Mouse (Mus musculus) monocyte, adult 5-6 weeks (primary cell): ENCODE data around the gene Snx32. TPM values are rescaled to one million over a fixed set of nuclear protein-coding genes. Genes with fewer than 3 reads are reported as not detected.

Source experiments
- ATAC-seq: fragments of 153-309, 156-312 bp; replicated peaks from 2 replicates; pipeline ENCODE4 v1.8.0; 2017; ENCODE audit warnings: mild to moderate bottlenecking; ENCODE audit not compliant: low TSS enrichment, insufficient number of reproducible peaks, severe bottlenecking, poor library complexity, low FRiP score
- total RNA-seq: library from RNA; stranded (forward); fragments of 200-1000, 200-491, 200-594 nt; gene quantifications from 3 replicates; pipeline ENCODE4 v1.2.3, GENCODE M21; 2017

Gene Snx32
- total RNA-seq, result 2.4 to 6.9 TPM (median 4.7 TPM) in 3 replicates

DNA sequence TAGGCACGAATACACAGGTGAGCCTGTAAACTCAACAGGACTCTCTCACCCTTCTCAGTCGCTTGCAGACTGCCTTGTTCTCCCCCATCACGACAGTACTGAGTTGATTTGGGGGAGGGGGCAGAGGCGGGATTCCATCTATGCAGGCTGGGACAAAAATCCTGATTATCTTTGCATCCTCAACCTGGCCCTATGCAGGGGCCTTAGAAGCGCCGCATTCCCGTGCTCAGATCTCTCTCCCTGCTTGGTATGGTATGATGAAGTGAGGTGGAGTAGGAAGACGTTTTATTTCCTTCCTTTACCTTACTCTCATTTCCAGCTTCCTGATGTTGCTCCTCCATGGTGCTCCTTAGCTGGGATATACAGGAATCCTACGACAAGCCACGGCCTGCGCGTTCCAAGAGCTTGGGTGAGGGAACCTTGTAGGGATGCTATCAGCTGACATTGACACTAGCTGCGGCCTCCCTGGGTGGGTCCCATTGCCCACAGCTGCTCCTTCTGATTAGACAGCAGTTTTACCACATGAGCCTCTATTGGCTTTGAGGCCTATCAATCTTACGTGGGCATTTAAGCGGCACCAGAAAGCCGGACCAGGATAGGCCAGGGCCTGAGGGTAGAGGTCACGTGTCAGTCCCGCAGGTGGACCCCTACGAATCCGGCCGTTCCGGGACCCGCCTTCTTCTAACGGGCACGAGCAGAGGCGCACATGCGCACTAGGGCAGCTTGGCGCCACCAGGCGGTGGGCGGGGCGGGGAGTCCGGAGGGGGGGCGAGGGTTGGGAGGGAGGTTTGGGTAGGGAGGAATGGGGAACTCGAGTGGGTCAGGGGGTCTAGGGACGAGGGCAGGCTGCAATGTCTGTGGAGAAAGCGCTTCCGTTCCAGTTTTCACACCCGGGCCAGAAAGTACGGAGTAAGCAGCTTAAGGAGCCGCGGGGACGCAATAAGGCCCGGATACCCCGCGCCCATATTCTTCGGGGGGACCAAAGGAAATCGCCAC, at the start of gene Snx32:
Gene Snx32 (minus strand): TSS at position 508 of the 996 bp plus-strand sequence.
- peak; percentile 95 for ATAC-seq

GRCm38 (mm10) chr19:5559631-5560456, 49.5 kb upstream of the Snx32 start:
- no peak for ATAC-seq

DNA sequence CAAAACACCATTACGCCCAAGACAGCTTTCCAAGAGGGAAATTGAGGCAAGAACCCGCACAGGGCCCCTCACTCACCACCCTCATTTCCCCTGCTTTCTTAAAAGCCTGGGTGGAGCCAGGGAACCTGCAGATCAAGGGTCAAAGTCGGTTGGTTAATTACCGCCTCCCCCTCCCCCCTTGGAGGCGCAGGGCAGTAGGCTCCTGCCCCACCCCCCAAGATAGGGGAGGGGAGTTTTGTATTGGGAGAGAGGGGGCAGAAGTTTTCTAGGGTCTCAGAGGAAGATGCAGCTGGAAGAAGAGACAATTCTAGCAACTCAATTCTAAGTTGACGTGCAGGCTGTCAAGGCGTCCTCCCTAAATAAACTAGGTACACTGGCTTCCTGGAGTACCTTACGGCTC, 48.9 kb upstream of the Snx32 start:
- no peak for ATAC-seq

DNA sequence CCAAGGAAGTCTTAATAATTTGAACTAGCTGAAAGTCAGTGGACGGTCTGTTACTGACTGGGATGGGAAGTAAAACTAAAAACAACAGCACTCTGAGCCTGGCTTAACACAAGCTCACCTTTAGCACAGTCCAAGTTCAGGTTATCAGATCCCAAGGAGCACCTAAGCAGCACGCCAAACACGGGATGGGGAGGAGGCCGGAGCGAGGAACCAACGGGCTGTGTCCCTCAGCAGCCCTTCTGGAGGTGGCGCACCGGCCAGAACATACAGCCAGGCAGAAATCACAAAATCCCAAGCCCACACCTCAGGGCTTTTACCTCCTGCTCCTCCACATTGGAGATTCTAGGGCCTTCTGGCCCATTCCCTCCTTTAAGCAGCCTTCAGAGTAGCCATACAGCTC, 48.4 kb upstream of the Snx32 start:
- ATAC-seq, result no peak

DNA sequence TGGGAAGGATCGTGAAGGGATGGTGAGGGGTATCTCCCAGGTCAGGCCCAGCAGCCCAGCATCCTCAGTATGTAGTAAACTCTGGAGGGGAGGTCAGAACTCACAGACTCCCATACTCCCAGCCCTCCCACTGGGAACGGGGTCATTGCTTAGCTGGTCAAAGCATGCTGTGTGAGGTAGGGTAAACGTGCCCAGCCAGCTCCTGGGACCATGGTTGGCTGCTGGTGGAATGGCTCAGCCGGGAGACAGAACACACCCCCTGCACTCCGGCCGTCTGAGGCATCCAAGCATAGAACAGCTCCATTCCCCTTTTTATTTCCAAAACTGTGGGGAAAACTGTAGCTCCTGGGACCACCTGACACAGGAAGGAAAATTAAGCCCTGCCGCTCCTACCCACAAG, 47.8 kb upstream of the Snx32 start:
- ATAC-seq, result no peak

DNA sequence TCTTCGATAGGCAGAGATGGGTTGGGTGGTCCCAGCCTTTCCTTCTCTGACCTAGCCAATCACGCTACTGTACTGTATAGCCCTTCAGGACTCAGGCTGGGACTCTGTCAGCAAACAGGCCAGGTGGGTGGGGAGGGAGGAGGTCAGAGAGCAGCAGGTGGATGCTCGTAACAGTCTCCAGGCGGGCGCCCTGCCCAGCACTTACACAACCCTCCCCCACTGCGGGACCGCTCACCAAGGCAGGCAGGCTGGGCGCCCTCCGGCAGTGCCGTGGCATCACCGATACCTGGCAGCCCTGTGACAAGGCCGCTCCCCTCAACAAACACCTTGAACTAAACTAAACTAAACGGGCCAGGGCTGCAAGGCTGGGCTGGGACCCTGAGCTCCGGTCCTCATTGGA, 43.9 kb upstream of the Snx32 start:
- ATAC-seq, result no peak

GRCm38 (mm10) chr19:5553802-5554201, 43.5 kb upstream of the Snx32 start:
- ATAC-seq, result no peak

- ATAC-seq, result no peak
These were observed 37.2 kb upstream of the Snx32 start for GRCm38 (mm10) chr19:5547471-5548056.

DNA sequence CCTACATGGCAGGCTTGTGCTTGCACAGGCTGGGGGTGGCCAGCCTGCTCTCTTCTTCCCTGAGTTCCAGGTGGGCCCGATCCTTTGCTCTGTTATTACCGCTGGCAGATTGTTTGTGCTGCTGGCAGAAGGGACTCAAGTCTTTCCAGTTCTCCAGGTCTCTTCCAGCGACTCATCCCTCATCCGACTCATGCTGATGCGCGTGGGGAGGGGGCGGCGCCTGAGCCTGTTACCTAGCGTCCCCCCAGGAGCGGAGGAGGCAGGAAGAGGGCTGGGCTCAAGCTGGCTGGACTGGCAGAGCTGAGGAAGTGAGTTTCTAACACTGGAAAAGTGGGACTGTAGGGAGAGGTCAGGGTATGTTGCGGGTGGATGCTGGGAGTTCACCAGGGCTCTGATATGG, 33.7 kb upstream of the Snx32 start:
- ATAC-seq, result no peak

- no peak for ATAC-seq
These were observed 33.0 kb upstream of the Snx32 start for GRCm38 (mm10) chr19:5543362-5543761.

DNA sequence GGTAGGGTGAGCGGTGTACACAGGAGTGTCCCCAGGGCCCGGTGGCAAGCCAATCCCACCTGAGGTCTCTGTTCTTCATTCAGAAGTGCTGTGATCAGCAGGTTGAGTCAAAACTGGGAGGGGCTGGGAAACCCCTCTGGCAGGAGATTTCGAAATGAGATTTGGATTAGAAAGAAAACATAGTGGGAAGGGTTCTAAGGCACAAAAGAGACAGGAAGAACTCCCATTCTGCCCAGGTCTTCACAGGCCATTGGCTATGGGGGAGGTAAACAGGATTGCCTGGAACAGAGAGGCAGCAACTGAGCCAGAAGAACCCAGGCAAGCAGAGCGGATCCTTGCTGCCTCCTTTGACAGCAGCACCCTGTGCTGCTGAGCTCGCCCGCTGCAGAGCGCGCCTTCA, 28.4 kb upstream of the Snx32 start:
- ATAC-seq, result no peak

DNA sequence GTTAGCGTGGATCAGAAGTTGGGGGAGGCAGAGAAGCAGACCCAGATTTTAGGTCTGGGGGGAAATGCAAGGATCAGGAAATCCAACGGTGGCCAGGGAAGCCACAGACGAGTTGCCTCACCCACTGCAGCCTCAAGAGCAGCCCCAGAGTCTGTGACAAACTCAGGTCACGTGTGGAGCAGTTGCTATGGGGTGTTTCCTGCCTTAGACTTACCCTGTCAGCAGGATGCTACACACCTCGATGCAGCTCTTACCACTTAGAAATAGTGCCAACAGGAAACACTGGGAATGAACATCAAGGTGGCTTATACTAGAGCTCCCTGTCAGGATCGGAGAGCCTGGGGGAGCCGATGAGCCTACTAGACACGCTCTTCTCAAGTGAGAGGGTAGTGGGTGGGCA, 22.2 kb upstream of the Snx32 start:
- no peak for ATAC-seq

DNA sequence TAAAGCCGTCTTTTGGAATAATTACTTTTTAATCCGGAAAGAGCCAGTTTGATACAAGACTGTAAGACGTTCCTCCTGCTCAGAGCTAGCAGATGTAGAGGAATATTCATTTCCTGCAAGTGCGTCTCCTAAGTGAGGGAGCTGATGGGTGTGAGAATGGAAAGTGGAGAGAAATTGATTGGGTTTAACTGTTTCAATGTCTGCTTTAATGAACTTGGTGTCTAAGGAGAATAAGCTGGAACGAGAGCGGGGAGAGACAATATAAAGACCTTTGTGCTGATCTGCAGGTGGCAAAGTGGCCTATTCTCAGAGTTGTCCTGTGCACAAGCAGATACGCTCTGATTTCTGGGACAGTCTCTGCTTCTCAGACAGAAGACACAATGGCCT, 19.8 kb upstream of the Snx32 start:
- ATAC-seq, result no peak

- ATAC-seq, result peak; percentile 98
These were observed 19.2 kb upstream of the Snx32 start for GRCm38 (mm10) chr19:5529325-5530137.

- ATAC-seq, result no peak
These were observed 14.9 kb upstream of the Snx32 start for GRCm38 (mm10) chr19:5525204-5525603.

- no peak for ATAC-seq
These were observed 8.4 kb upstream of the Snx32 start for GRCm38 (mm10) chr19:5518721-5519120.

GRCm38 (mm10) chr19:5516906-5517505, 6.7 kb upstream of the Snx32 start:
- no peak for ATAC-seq
